Mouse (Mus musculus) heart, embryonic 16.5 days (tissue): Measurements from ENCODE around the gene Plekha7. TPM values are rescaled to one million over a fixed set of nuclear protein-coding genes. Genes with fewer than 3 reads are reported as not detected.
A peak's percentile ranks its signal among the peaks of the same experiment; 100 is the strongest.

Experiments
- ATAC-seq: fragments of 200-750 bp; cut with Nextera tagmentation; replicated peaks from 2 replicates; pipeline ENCODE4 v1.8.0; 2017; ENCODE audit warnings: moderate number of reproducible peaks; ENCODE audit not compliant: insufficient read depth, low FRiP score; ENCODE audit errors: extremely low read depth
- H3K27ac ChIP-seq: fragments of 300-500 bp; sonication (generic); 2 replicates; pipeline ENCODE4 v1.5.1; 2014; ENCODE audit warnings: mild to moderate bottlenecking, low read length, control low read depth, moderate library complexity
- H3K27me3 ChIP-seq: fragments of 300-500 bp; sonication (generic); 2 replicates; pipeline ENCODE4 v1.6.1; 2014; ENCODE audit warnings: low read length, mixed read lengths; ENCODE audit not compliant: control insufficient read depth, insufficient read depth
- H3K36me3 ChIP-seq: fragments of 300-500 bp; sonication (generic); 2 replicates; pipeline ENCODE4 v1.6.1; 2014; ENCODE audit not compliant: control insufficient read depth, insufficient read depth
- H3K4me1 ChIP-seq: fragments of 300-500 bp; sonication (generic); 2 replicates; pipeline ENCODE4 v1.6.1; 2014; ENCODE audit warnings: low read length, mixed read lengths; ENCODE audit not compliant: control insufficient read depth, insufficient read depth
- H3K4me2 ChIP-seq: fragments of 300-500 bp; sonication (generic); 2 replicates; pipeline ENCODE4 v1.6.1; 2014; ENCODE audit warnings: low read depth, mild to moderate bottlenecking, control low read depth, low read length
- H3K4me3 ChIP-seq: fragments of 300-500 bp; sonication (generic); 2 replicates; pipeline ENCODE4 v1.5.1; 2014; ENCODE audit warnings: mild to moderate bottlenecking, control low read depth, low read length
- H3K9ac ChIP-seq: fragments of 300-500 bp; sonication (generic); 2 replicates; pipeline ENCODE4 v1.6.1; 2014; ENCODE audit warnings: low read length, control low read depth
- H3K9me3 ChIP-seq: fragments of 300-500 bp; sonication (generic); replicated peaks from 2 replicates; pipeline ENCODE4 v1.6.1; 2016; ENCODE audit warnings: low read length; ENCODE audit not compliant: control insufficient read depth
- WGBS: fragments of 180-500 bp; shearing (Covaris S2); extraction: QIAGEN DNeasy Blood & Tissue Kit; methylation state at CpG from one replicate; pipeline ENCODE4 v1.1.7; 2014; 5-methylcytosine and 5-hydroxymethylcytosine counted together
- polyA plus RNA-seq: library from polyadenylated mRNA; unstranded; fragments of >200 nt; fragmentation: Nextera tagmentation; extraction: Ambion mirVana; gene quantifications from 2 replicates; pipeline ENCODE4 v1.2.1, GENCODE M21; 2015

Plekha7 gene
- polyA plus RNA-seq, 1 experiment from 2014 or later = 44.5 TPM

GRCm38 (mm10) chr7:116327901-116328300 lies 19.7 kb upstream of the Plekha7 start:
- Histone ChIP-seq H3K9ac (no peak overlapping the region), H3K4me1 (peaks cover 5% of the 10 kb centered on the region), H3K27ac (no peak overlapping the region), H3K4me3 (no peak overlapping the region), H3K4me2 (no peak overlapping the region), H3K27me3 (no peaks in the 10 kb centered on the region), H3K36me3 (peaks cover 32% of the 10 kb centered on the region), H3K9me3 (no peaks in the 10 kb centered on the region)
- 58% methylated on average over 5 of the region's 5 CpGs for WGBS
- ATAC-seq = no peak

GRCm38 (mm10) chr7:116323331-116323964 lies 15.3 kb upstream of the Plekha7 start:
- 32% methylated on average over 10 of the region's 10 CpGs for WGBS
- 0 out of 2 replicates have a peak overlapping the region, but pooled peaks have one; percentile 5 for H3K4me3 ChIP-seq
- peak overlapping the region; percentile 54; the same call in 1 of the 2 replicates for H3K9ac ChIP-seq
- H3K4me2 ChIP-seq = peak overlapping the region; percentile 38; the same call in 1 of the 2 replicates
- peak; percentile 69; the same call in 1 of the 2 replicates for ATAC-seq
- H3K27me3 ChIP-seq = no peaks in the 10 kb centered on the region
- no peaks in the 10 kb centered on the region for H3K9me3 ChIP-seq
- no peaks in the 10 kb centered on the region for H3K4me1 ChIP-seq
- H3K36me3 ChIP-seq = no peaks in the 10 kb centered on the region
- no peak overlapping the region for H3K27ac ChIP-seq

- no peaks in the 10 kb centered on the region for H3K9me3 ChIP-seq
- ATAC-seq = no peak
- WGBS = 17% methylated on average over 9 of the region's 9 CpGs
- H3K27me3 ChIP-seq = peaks cover 4% of the 10 kb centered on the region; the same call in 1 of the 2 replicates
- no peak overlapping the region; the same call in 1 of the 2 replicates for H3K4me3 ChIP-seq
- peak overlapping the region; percentile 98 for H3K4me2 ChIP-seq
- peak overlapping the region; percentile 0; the same call in 1 of the 2 replicates for H3K9ac ChIP-seq
- H3K36me3 ChIP-seq = no peaks in the 10 kb centered on the region
- peaks cover 21% of the 10 kb centered on the region for H3K4me1 ChIP-seq
- H3K27ac ChIP-seq = no peak overlapping the region; the same call in 1 of the 2 replicates
Observed at GRCm38 (mm10) chr7:116309456-116309855, 1.3 kb upstream of the Plekha7 start.

- Histone ChIP-seq H3K27ac (peak overlapping the region; percentile 42; the same call in 1 of the 2 replicates), H3K4me2 (peak overlapping the region; percentile 98), H3K4me1 (peaks cover 26% of the 10 kb centered on the region), H3K27me3 (peaks cover 4% of the 10 kb centered on the region; the same call in 1 of the 2 replicates), H3K9ac (peak overlapping the region; percentile 79), H3K9me3 (no peaks in the 10 kb centered on the region), H3K36me3 (no peaks in the 10 kb centered on the region), H3K4me3 (peak overlapping the region; percentile 73)
- ATAC-seq = peak; percentile 17; the same call in 1 of the 2 replicates
- 4% methylated on average over 16 of the region's 16 CpGs for WGBS
Observed at GRCm38 (mm10) chr7:116308632-116308991, 436 bp upstream of the Plekha7 start.

GRCm38 (mm10) chr7:116307099-116307870 lies 891 bp downstream of the Plekha7 start:
- Histone ChIP-seq H3K27me3 (peaks cover 4% of the 10 kb centered on the region; the same call in 1 of the 2 replicates), H3K36me3 (no peaks in the 10 kb centered on the region), H3K4me1 (peaks cover 26% of the 10 kb centered on the region), H3K27ac (peak overlapping the region; percentile 74), H3K9me3 (no peaks in the 10 kb centered on the region), H3K4me2 (peak overlapping the region; percentile 98), H3K9ac (peak overlapping the region; percentile 79), H3K4me3 (peak overlapping the region; percentile 73)
- WGBS = under 1% methylated on average over 58 of the region's 63 CpGs
- ATAC-seq = peak; percentile 76

GRCm38 (mm10) chr7:116306601-116307000 lies 1.6 kb downstream of the Plekha7 start:
- Histone ChIP-seq H3K4me2 (peak overlapping the region; percentile 98), H3K27ac (0 out of 2 replicates have a peak overlapping the region, but pooled peaks have one; percentile 74), H3K9ac (peak overlapping the region; percentile 79), H3K36me3 (no peaks in the 10 kb centered on the region), H3K4me1 (peaks cover 26% of the 10 kb centered on the region), H3K9me3 (no peaks in the 10 kb centered on the region), H3K27me3 (peaks cover 4% of the 10 kb centered on the region; the same call in 1 of the 2 replicates), H3K4me3 (peak overlapping the region; percentile 73)
- no peak for ATAC-seq
- 26% methylated on average over 5 of the region's 5 CpGs for WGBS

- Histone ChIP-seq H3K9me3 (no peaks in the 10 kb centered on the region), H3K36me3 (no peaks in the 10 kb centered on the region), H3K4me2 (no peak overlapping the region), H3K4me3 (no peak overlapping the region), H3K4me1 (peaks cover 10% of the 10 kb centered on the region), H3K27ac (no peak overlapping the region), H3K9ac (no peak overlapping the region), H3K27me3 (no peaks in the 10 kb centered on the region)
- 79% methylated on average over 5 of the region's 5 CpGs for WGBS
- no peak for ATAC-seq
Observed at GRCm38 (mm10) chr7:116301661-116302311, 6.4 kb downstream of the Plekha7 start.

- WGBS = 68% methylated on average over 4 of the region's 4 CpGs
- Histone ChIP-seq H3K4me3 (no peak overlapping the region), H3K27ac (no peak overlapping the region), H3K9me3 (no peaks in the 10 kb centered on the region), H3K4me2 (no peak overlapping the region), H3K27me3 (no peaks in the 10 kb centered on the region), H3K9ac (no peak overlapping the region), H3K4me1 (peaks cover 5% of the 10 kb centered on the region; the same call in 1 of the 2 replicates), H3K36me3 (no peaks in the 10 kb centered on the region)
- ATAC-seq = no peak
Observed at GRCm38 (mm10) chr7:116301144-116301543, 7.0 kb downstream of the Plekha7 start.
